Mouse (Mus musculus) megakaryocyte progenitor cell, adult 5-6 weeks (primary cell): Measurements from ENCODE around the gene Rrp7a. TPM values are rescaled to one million over a fixed set of nuclear protein-coding genes. Genes with fewer than 3 reads are reported as not detected.
"Not testable (repeated sequence)": the region's sequence is repeated elsewhere in the genome, so short reads cannot be mapped to it uniquely, and the experiment has no call there.

Source experiments
- ATAC-seq: replicated peaks from 2 replicates; pipeline ENCODE4 v1.8.0; 2016; ENCODE audit warnings: mild to moderate bottlenecking, moderate TSS enrichment, inconsistent platforms; ENCODE audit not compliant: poor library complexity
- total RNA-seq, 2 experiments: library from RNA; stranded (forward) in 1 of 2; stranded (reverse) in 1 of 2; fragments of 157-497, 149-512 nt in 1 of 2; fragments of 200-1000 nt in 1 of 2; gene quantifications; 2 replicates each; pipeline versions ENCODE4 v1.2.3 to v1.2.4; 2015 to 2017

Rrp7a gene
- total RNA-seq, 2 experiments from 2014 or later, result 47.7 to 56.3 TPM

- ATAC-seq, result no peak
Observed at GRCm38 (mm10) chr15:83157667-83158064, 35.1 kb upstream of the Rrp7a start.

GRCm38 (mm10) chr15:83156929-83157666, 34.5 kb upstream of the Rrp7a start:
- ATAC-seq, result peak; percentile 84

- ATAC-seq, result no peak
Observed at GRCm38 (mm10) chr15:83155672-83156419, 33.2 kb upstream of the Rrp7a start.

- no peak for ATAC-seq
Observed at GRCm38 (mm10) chr15:83154309-83154708, 31.7 kb upstream of the Rrp7a start.

- no peak for ATAC-seq
Observed at GRCm38 (mm10) chr15:83150694-83151093, 28.1 kb upstream of the Rrp7a start.

- no peak for ATAC-seq
Observed at GRCm38 (mm10) chr15:83150073-83150442, 27.5 kb upstream of the Rrp7a start.

- ATAC-seq, result peak; percentile 79
Observed at GRCm38 (mm10) chr15:83149196-83150072, 26.8 kb upstream of the Rrp7a start, which contains the start of gene Poldip3. Gene Poldip3 (minus strand): TSS chr15:83149384.

GRCm38 (mm10) chr15:83148801-83149195, 26.2 kb upstream of the Rrp7a start:
- ATAC-seq, result no peak; the same call in 1 of the 2 replicates

DNA sequence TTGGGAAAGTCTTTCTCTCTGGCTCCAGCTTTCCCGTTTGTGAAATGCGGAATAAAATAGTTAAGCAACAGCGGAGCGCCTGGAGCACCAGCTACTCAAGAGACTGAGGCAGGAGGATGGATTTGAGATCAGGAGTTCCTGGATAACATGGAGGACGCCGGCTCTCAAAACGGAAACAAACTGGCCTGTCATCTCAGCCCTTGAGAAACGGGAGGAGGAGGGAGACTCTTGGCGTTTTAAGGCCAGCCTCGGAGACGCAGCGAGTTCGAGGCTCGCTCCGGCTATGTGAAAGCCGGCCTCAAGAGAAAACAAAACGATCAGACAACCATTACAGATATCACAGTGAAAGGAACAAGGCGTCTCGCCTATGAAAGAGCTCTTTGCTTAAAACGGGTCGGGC, 25.8 kb upstream of the Rrp7a start:
- no peak for ATAC-seq

DNA sequence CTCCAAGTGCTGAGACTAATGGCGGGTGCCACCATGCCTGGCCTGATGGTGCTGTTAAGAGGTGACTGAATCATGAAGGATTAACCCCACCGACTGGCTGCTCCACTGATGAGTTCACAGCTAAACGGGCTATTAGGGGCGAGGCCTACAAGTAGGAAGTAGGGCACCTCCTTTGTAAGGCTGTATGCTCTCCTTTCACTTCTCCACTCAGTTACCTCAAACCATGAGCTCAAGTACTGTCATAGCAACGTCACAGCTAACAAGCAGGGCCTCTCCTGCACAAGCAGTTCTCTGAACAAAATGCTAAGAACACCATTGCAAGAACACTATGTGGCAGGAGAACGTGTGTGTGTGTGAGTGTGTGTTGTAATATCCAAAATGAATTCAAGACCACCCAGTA, 22.9 kb upstream of the Rrp7a start:
- ATAC-seq, result no peak

GRCm38 (mm10) chr15:83142861-83143260, 20.3 kb upstream of the Rrp7a start:
- no peak for ATAC-seq

- no peak for ATAC-seq
Observed at GRCm38 (mm10) chr15:83135654-83136053, 13.1 kb upstream of the Rrp7a start.

- no peak for ATAC-seq
Observed at GRCm38 (mm10) chr15:83134671-83135070, 12.1 kb upstream of the Rrp7a start.

- no peak; the same call in 1 of the 2 replicates for ATAC-seq
Observed at GRCm38 (mm10) chr15:83129530-83130231, 7.1 kb upstream of the Rrp7a start.

DNA sequence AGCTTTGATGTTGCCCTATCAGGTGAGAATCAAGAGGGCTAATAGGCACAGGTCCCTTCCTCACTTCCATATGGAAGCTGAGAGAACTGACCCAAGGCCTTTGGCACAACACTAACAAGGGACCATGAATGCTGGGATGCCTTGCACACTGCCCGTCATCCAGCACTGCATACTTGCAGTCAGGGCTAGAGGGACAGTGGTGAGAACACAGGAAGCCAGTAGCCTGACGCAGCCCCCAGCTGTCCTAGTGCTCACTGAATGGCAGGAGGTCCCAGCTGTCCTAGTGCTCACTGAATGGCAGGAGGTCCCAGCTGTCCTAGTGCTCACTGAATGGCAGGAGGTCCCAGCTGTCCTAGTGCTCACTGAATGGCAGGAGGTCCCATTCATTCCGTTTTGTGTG, 4.4 kb upstream of the Rrp7a start:
- ATAC-seq, result not testable (repeated sequence)

GRCm38 (mm10) chr15:83126582-83126981, 4.0 kb upstream of the Rrp7a start:
- no peak for ATAC-seq

GRCm38 (mm10) chr15:83124625-83125024, 2.0 kb upstream of the Rrp7a start:
- no peak for ATAC-seq

DNA sequence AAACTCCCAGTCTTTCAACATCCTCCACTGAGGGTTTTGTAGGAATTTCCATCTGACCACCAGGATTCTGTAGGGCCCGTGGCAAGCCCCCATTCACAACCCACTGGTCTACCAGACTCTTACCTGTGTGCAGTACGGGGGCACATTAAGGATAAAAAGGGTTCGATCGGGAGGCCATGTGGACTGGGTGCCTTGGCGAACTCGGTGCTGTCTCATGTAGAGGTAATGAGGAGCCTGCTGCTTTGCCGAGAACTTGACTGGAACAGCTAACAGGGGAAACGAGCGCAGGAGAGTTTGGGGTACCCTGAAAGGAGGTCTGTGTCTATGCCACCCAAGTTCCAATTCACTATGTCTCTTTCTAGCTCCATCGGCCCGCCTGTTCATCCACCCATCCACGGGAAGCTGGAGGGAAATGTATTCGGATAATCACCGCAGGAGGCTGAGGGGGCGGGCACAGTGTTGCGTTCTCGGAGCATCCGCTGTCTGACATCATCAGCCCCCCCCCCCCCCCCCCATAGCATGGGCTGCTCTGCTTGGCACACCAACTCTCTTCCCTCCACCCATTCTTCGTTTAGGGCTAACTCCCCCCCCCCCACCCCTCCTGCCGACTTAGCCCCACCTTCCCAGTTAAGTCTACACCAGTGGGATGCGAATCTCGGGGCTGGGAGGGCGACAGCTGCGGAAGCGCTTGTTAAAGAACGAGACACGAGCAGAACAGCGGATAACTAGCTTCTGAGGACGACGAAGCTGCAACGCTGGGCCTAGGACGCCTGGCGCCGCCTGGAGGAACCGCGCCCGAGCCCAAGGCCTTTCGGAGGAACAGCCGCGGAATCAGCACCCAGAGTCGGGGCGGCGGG, 664 bp downstream of the Rrp7a start:
- ATAC-seq, result peak; percentile 53

DNA sequence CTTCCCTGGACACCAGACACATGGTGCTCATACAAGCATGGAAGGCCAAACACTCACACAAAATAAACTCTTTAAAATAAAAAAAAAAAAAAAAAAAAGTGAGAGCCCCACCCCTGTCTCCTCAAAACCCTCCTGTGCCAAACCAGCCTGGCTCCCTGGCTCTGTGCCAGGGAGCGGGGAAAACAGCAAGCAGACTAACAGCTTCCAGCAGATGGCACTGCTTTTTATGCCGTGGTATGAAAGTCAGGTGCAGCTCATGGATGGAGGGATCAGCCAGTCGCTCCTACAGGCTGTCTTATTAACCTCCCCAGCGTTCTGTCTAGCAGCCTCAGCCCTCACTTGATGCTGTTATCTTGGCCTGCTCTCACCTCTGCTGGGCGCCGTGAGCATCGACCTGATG, 4.2 kb downstream of the Rrp7a start:
- ATAC-seq, result peak; percentile 39

GRCm38 (mm10) chr15:83115071-83115470, 7.5 kb downstream of the Rrp7a start:
- ATAC-seq, result no peak
